Mouse (Mus musculus) ES-E14 (cell line): ENCODE data around the gene Fopnl.

Experiments used
- CHD2 ChIP-seq: IDR thresholded peaks from 2 replicates; pipeline ENCODE4 v1.6.1; 2014; ENCODE audit warnings: mild to moderate bottlenecking, low read depth, low read length, inconsistent platforms
- HCFC1 ChIP-seq: IDR thresholded peaks from 2 replicates; pipeline ENCODE4 v1.6.1; 2012; ENCODE audit warnings: low read length, inconsistent platforms, borderline replicate concordance; ENCODE audit not compliant: insufficient read depth
- MAFK ChIP-seq: IDR thresholded peaks from 2 replicates; pipeline ENCODE4 v1.6.1; 2014; ENCODE audit warnings: mild to moderate bottlenecking, low read depth, low read length, inconsistent platforms; ENCODE audit not compliant: insufficient read depth
- ZC3H11A ChIP-seq: IDR thresholded peaks from 2 replicates; pipeline ENCODE4 v1.6.1; 2012; ENCODE audit warnings: low read depth, mild to moderate bottlenecking, inconsistent platforms, low read length, borderline replicate concordance
- ZNF384 ChIP-seq: IDR thresholded peaks from 2 replicates; pipeline ENCODE4 v1.6.1; 2012; ENCODE audit warnings: low read depth, low read length, inconsistent platforms

- TF ChIP-seq ZC3H11A = no peak
- no peak for TF ChIP-seq HCFC1
- TF ChIP-seq ZNF384 = no peak
- no peak for TF ChIP-seq CHD2
- TF ChIP-seq MAFK = no peak
Observed at GRCm38 (mm10) chr16:14252877-14253276, 64.3 kb downstream of the Fopnl start.
